Mouse (Mus musculus) ovary, postnatal 10 days (tissue): ENCODE data around the gene Laptm5.
A peak's percentile ranks its signal among the peaks of the same experiment; 100 is the strongest.

Experiments
- DNase-seq: peaks from one replicate; pipeline ENCODE4 v3.0.0; 2022; ENCODE audit warnings: low spot score

Gene Laptm5

DNA sequence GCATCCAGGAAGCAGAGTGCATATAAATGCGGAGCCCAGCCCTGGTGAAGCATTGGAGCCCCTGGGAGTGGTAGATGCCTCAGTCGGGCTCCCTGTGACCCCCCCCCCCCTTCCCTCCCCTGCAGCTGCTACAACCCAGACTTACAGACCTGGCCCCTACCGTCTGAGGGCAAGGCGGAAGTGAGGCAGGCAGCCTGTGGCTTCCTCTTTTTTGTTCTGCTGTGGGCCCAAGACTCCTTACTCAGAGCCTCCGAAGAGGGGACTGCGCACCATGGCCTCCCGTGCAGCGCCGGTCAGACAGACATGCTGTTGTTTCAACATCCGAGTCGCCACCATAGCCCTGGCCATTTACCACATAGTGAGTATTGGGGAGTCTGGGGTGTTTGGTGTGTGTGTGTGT is at the start of gene Laptm5:
Gene Laptm5 (plus strand): TSS at position 49 of the 400 bp plus-strand sequence.
- no peak for DNase-seq

DNA sequence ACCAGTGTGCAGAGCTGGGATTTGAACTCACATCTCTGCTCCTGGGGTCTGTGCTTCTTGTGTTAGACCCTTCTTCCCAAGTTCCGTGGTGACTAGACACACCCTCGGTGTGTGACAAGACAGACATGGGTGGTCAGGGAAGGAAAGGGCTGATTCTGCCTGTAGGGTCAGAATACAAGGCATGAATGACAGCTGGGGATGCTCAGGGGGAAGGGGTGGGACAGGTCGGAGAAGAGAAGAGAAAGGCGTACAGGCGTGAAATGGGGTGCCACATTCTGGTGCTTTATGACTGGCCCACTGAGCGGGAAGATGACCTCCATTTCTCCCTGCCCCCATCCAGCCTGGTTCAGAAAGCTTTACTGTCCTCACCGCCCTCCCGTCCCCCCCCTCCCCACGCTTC is 47.5 kb upstream of the Laptm5 start:
- DNase-seq = no peak

DNA sequence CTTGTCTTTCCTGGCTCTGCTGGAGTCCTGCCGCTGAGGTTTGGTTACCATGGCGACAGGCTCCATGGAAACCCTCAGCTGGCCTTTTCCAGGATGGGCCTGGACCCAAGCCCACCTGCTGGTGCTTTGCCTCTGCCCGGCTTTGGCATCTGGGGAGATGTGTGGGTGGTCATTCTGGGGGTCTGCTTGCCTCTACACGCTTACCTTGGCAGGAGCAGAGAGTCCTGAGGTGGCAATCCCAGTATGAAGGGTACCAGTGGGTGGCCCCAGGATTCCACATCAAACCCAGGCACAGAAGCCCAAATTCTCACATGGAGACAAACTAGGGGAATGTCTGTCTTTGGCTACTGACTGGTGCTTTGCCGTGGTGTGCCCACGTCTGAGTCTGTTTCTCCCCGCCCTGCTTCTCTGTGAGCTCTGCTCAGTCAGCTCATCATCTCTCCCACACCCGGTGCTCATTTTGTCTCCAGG is 47.0 kb upstream of the Laptm5 start:
- no peak for DNase-seq

DNA sequence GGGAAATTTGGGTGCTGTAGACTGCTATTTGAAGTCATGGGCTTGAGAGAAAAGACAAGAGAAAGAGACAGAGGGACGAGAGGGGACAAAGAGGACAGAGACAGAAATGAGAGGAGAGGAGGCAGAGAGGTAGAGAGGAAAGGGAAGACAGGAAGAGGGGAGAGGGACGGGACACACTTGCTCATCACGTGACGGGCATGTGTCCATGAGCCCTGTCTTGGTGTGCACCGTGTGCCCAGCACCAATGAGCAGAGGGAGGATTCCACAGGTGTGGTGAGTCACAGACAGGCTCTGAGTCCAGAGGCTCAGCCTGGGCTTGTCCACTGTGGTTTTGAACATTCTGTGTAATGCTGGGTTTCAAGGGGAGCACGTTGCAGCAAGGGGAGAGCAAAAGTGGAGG is 45.0 kb upstream of the Laptm5 start:
- no peak for DNase-seq

DNA sequence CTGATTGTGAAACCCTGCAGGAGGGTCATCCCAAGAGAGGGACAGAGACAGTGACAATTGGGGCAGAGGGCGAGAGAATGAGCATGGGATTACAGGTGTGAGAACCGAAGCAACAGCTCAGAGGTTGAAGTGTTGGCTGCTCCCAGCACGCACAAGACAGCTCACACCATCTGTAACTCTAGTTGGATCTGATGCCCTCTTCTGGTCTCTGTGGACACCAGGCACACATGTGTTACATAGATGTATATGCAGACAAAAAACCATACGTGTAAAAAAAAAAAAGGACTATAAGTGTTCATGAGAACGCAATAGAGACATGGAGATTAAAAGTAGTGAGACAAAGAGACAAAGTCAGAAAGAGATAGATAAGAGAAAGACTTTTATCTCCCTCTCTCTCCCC is 44.1 kb upstream of the Laptm5 start:
- no peak for DNase-seq

DNA sequence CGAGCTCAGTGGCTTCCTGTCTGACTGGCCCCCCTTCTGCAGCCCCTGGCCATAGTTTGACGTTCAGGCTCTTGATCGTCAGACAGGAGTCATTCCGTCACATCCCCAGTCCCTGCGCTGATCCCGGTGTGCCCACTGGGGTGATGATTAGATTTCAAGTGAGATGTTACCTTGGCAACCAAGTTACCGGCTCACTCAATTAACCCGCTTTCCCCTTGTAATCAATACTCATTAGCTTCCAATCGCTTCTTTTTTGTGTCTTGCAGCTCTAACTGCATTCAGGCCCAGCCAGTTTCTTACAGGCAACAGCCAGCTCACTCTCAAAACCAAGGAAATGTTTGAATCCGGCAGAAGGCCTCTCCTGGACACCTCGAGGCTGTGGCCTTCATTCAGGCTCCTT is 40.5 kb upstream of the Laptm5 start:
- no peak for DNase-seq

DNA sequence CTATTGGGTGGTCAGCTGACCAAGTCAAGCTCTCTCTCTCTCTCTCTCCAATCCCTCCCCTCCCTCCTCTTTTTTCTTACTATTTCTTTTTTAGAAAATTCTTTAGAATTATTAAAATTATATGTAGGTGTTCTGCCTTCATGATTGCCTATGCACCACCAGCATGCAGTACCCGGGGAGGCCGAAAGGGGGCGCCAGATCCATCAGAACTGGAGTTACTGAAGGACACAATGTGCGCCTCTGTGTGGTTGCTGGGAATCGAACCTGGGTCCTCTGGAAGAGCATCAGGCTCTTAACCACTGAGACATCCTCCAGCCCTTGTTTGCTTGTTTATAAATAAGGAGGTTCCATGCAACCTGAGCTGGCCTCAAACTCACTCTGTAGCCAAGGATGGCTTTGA is 39.5 kb upstream of the Laptm5 start:
- DNase-seq = no peak

DNA sequence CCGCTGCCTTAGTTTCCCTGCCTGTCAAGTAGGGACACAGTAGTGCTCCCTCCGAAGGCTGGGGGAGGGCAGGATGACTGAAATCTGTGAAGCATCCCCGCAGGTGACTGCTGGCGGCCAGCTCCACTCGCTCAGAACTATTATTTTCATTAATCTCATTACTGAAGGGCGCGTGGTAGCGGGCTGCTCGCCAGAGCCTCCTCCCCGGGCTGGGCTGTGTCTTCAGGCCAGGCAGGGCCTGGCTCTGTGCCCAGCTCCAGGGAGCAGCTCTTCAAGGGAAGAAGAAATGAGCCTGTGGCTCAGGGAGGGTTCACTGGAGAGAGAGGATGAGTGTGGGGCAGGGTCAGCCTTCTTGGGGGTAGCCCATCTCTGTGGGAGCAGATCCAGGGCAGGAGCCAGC is 38.3 kb upstream of the Laptm5 start:
- peak; percentile 61 for DNase-seq

DNA sequence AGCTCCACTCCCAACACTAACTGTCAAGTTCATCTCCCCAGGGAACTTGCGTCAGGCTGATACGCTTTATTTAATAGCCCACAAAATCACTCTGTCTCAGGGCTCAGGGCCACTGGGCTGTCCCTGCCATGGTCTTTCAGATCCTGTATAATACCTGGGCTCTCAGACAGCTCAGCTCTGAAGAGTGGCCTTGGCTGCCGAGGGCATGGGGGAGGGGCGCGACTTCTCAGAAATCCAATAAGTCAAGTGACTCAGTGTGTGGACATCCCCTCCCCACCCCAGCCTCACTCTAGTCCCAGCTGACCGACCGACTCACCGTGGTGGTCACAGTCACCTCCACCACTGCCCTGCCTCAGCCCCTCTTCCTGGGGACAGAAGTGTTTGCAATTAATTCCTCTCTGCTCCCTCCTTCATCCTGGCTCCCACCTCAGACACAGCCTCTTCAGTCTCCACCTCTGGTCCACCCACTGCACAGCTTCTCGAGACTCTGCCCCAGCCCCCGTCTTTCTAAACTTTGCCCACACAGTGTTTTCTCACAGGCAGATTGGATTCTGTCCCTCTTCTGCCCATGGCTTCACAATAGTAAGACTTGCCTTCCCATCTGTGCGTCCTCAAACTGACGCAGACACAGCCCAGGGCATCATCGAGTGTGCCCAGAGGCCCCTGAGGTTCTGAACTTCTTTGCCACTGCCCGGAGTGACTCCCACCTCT is 36.8 kb upstream of the Laptm5 start:
- no peak for DNase-seq

DNA sequence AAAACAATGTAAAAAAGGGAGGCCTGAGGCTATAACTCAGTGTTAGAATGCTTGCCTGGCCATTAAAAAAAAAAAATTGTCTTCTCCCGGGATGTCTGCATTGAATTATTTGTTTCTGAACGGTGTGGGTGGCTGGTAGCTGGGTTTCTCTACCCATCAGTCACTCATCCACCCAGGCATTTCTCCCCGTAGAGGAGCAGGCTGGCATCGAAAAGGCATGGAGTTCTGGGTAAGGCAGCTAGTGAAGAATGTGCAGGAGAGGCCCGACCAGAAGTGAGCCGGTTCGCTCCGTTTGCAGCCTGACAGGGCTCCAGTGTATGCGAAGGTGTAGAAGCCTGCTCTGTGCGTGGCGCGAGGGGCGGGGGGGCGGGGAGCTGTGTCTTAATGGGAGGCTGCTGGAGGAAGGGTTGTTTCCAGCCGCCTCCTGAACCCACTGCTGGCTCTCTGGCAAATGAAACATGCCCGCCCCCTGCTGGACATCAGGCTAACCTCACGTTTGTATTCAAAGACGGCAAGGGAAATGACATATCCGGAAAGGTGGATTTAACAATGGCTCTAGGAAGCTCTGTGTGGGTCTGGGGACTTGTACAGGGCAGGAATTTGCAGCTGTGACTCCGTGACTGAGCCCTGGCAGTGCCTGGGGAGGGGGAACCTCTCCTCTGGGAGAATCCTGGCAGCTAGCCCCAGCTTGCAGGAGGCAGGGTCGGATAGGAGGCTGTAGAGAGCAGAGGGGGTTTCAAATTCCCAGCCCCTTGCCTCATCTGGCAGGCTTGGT is 34.5 kb upstream of the Laptm5 start:
- peak; percentile 82 for DNase-seq

DNA sequence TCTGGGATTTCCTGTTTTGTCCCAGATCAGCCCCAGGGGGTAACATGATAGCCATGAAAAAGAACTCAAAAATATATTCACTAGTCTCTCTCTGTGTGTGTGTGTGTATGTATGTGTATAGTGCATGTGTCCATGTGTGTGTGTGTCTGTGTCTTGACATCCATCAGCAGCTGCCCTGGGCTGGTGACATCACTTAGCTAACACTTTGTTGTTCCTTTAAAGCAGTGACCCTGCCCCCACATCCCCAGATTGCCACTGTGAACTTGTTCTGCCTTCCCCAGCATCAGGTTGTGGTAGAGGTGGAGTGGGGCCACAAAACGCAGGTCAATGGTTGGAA is 33.9 kb upstream of the Laptm5 start:
- no peak for DNase-seq

DNA sequence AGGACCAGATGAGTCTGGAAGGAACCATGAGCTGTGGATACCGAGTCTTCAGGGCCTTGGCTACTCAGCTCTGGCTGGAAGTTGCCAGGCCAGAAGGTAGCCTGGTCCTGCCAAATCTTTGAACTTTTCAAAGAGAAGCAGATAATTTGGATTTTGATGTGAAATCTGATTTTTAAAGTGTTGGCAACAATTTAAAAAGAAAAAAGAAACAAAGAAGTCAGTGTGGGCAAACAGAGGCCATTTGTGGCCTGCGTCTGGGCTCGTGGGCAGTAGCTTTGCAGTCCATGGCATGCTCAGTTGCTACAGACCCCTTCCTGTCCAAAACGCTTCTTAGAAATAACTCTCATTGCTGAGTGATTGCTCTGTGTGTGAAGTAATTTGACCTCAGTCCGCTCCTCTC is 31.6 kb upstream of the Laptm5 start:
- no peak for DNase-seq

DNA sequence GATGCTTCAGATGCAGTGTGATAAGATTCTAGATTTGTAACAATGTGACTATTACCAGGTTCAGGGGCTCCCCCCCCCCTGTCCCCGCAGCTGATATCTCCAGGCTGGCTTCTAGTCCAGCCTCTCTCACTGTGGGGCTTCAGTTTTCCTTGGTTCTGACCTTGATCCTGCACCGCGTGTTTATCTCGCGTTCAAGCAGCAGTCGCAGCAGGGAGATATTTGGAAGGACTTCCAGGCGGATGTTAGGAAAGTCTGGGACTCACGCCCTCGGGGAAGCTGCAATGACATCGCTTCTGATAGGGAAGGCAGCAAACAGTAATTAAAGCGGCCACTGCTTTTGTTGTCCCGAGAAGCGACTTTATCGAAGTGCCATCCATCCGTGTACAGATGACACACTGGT is 30.2 kb upstream of the Laptm5 start:
- no peak for DNase-seq

DNA sequence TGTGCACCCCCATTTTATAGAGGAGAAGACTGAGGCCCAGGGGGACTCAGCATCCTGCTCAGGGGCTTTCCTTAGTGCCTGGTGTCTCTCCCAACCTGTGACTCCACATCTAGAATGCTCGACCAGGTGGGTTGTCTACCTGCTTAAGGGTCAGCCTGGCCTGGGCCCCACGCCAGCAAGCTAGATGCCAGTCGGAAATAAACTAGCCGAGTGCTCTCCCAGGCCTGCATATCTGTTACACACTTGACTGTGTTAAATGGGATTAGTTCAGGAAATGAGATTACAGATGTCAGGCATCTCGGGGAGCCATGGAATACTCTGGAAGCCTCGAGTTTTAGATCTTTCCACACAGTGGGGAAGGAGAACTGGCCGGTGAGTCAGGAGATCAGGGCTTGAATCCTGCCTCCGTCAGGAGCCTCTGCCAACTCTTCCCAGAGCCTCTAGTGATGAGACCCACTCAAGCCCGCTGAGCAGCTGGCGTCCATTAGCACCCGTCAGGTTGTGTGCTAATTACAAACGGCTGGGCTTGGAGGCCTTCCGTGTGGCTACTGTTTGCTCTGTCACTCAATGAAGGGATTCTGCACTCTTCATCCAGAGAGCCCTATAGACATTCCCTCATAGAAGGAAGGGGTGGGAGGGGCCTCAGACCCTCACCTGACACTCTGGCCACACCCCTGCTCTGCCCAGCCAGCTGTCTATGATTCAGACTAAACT is 28.9 kb upstream of the Laptm5 start:
- DNase-seq = no peak

DNA sequence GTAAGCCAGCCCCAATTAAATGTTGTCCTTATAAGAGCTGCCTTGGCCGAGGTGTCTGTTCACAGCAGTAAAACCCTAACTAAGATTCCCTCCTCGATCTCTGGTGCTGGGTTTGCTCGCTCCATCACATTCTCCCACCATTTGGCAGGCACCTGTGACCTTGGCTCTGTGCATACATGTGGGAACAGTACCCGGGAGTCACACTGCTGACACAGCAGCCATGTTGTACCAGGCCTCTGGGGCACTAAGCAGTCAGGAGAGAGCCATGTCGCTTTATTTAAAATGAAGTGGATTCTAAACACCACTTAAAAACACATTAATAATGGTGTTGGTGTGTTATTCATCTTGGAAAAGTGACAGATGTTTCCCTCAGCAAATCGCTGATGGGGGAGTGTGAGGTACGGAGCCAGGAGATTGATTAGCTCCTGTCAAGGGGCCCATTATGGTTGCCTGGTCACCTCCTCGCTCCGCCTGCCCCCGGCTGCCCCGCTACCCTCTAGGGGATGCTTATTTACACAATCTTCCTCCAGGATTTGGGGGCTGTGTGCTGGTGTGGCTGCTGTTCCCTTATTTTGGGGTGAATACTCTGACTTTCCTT is 25.7 kb upstream of the Laptm5 start:
- DNase-seq = no peak

DNA sequence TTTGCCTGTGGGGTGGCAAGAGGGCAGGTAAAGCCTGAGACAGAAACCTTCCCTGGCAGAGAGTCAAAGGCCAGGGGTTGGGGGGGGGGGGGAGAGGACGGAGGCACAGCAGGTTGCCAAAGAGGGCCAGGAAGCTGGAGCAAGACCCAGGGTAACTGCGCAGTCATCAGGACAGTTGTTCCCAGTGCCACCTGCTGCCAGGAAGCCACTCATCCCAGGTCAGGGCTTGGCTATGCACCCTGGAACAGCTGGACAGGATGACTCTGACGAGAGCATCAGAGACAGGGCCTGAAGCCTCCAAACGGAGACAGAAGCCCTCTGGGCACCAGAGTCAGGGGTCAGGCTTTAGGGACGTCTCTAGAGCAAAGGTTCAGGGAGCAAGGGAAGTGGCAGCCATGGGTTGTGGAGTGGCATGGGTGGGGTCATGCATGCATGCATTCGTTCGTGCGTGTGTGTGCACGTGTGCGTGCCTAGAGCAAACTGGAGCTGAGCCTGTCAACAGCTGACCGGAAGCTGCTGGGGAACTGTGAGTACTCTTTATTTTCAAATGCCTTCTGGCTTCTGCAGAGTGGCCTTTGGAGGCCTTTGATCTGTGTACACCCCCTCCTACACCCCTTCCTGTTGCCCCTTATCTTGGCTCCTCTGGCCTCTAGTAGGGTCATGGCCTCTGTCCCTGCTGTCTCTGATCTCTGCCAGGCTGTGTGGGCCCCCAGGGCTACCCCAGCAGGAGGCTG is 23.0 kb upstream of the Laptm5 start:
- no peak for DNase-seq

DNA sequence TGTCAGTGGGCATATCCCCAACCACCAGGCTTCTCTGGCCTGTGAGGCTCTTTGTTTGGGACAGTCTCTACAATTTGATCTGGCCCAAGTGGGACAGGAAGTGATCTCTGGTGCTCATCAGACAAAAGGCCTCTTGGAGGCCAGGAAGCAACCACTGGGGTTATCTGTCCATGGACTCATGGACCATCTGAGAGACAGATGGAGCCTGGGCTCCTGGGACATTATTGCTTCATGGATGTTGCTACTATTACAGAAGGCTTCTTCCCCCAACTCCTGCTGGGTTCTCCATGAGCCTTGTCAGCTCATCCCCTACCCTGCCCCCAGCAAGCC is 22.4 kb upstream of the Laptm5 start:
- DNase-seq = no peak

DNA sequence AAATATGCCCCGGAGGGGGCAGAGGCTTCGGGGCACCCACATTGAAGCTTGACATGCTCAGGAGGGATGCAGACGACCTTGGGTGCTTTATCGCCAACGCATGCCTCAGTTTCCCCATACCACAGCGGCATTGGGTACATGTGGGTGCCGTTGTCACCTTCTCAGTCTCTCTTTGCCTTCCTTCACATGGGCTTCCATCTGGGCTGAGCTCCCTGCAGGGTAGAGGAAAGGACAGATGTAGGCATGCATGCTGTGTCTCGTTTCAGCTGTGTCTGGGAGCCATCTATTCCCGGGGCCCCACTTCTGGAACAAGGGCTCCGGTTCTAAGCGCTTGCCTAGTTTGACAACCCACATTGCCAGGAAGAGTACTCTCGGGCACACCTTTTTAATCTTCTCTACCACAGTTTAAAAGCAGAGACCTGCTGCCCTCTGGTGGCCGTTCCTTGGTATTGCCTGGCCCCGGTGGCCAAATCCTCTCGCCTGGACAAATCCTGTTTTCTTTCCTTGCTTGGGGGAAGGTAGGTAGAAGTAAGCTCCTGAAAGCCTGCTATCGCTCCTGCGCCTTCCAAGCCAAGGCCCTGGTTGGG is 20.8 kb upstream of the Laptm5 start:
- peak; percentile 56 for DNase-seq

DNA sequence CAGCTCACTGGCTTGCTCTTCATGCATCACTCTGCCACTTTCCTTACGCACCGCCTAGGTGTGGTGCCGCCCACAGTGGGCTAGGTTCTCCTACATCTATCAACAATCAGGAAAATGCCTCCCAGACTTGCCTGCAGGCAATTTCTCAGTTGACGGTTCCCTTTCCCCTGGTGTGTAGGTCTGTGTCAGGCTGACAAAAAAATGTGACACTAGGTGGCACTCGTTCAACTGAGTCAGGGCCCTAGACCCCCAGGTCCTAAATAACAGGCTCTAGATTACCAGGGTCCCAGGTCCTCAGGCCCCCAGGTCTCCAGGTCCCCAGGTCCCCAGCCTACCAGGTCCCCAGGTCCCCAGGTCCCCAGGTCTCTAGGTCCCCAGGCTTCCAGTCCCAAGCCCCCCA is 19.2 kb upstream of the Laptm5 start:
- DNase-seq = no peak

DNA sequence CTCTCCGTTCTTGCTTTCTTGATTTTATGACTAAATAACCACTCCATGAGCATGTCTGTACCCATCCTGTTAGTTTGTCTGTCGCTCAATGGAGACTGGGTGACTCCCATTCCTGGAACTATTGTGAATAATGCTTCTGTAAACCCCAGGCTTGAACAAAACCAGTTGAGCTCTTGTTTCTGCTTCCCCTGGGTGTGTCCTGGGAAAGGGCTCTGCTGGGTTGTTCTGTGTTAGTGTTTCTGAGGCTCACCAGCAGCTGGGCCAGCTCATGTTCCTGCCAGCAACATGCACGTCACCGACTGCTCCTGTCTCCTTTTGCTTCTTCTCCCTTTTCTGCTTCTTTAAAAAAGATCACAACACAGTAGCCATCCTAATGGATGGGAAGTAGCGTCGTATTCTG is 17.2 kb upstream of the Laptm5 start:
- DNase-seq = no peak

DNA sequence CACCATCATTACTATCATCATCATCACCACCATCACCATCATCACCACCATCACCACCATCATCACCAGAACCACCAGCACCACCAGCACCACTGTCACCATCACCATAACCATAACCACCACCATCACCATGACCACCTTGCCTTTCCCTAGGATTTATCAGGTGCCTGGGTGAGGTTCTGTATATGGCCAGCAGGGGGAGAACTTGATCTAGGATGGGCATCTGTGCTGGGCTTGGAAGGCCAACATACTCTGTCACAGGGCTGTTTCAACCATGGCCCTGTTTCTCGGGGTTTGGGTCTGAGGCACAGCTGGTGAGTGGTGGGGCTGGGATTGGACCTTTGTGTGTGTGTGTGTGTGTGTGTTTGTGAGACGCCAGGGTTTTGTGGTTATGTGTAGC is 16.6 kb upstream of the Laptm5 start:
- DNase-seq = no peak

DNA sequence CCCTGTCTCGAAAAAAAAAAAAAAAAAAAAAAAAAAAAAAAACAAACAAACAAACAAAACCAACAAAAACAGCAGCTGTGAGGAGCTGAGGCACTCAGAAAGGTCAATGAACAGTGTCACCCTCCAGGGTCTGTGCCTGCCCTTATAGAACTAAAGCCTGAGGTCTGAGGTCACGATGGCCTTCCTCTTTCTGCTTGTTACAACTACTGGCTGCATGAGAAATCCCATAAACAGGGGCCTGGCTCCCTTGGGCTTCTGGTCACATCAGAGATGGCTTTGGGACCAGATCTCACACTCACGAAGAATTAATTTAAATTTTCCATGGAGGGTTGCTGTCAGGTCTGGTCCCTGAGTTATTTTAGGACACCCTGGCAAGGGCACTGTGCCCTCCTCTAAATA is 13.5 kb upstream of the Laptm5 start:
- no peak for DNase-seq
